Mouse (Mus musculus) liver, postnatal 0 days (tissue): ENCODE results near the gene Birc5.

Source experiments
- CTCF ChIP-seq: sonication (generic); IDR thresholded peaks from 2 replicates; pipeline ENCODE4 v1.5.1; 2016; ENCODE audit warnings: antibody characterized with exemption, low read depth
- EP300 ChIP-seq: IDR thresholded peaks from 2 replicates; pipeline ENCODE4 v1.6.1; 2016; ENCODE audit warnings: antibody characterized with exemption, low read depth, mild to moderate bottlenecking

GRCm38 (mm10) chr11:117814704-117815366 is 34.2 kb upstream of the Birc5 start:
- TF ChIP-seq EP300 (no peak), CTCF (no peak)
